Mouse (Mus musculus) 416B (cell line): ENCODE data around the gene Crhr1.

Experiments used
- DNase-seq: peaks from one replicate; pipeline ENCODE4 v3.0.0; 2011; ENCODE audit warnings: low read depth

Crhr1 gene

GRCm38 (mm10) chr11:104138976-104139375 lies 6.3 kb downstream of the Crhr1 start:
- no peak for DNase-seq

GRCm38 (mm10) chr11:104144930-104145329 lies 12.3 kb downstream of the Crhr1 start:
- no peak for DNase-seq

GRCm38 (mm10) chr11:104148787-104149186 lies 16.1 kb downstream of the Crhr1 start:
- DNase-seq = no peak

GRCm38 (mm10) chr11:104150911-104151310 lies 18.3 kb downstream of the Crhr1 start:
- no peak for DNase-seq

DNA sequence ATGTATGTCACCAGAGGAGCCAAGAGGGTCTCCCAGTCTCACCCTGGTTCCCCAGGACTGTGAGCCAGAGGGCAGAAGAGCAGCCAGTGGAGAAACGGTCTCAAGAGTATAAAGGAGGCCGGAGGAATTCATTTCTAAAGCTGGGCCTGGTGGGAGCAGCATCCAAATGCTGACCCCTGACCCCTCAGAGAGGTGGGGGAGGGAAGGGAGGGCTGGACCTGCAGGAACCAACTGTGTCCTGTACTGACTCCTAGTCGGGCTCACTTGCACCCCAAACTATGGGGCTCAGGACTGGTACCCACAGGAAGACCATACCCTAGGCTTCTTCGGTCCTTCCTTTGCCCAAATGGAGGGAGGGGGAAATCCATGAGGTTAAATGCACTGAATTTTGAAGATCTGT lies 21.7 kb downstream of the Crhr1 start:
- no peak for DNase-seq

- DNase-seq = no peak
These were observed 22.4 kb downstream of the Crhr1 start for GRCm38 (mm10) chr11:104154820-104155635.

DNA sequence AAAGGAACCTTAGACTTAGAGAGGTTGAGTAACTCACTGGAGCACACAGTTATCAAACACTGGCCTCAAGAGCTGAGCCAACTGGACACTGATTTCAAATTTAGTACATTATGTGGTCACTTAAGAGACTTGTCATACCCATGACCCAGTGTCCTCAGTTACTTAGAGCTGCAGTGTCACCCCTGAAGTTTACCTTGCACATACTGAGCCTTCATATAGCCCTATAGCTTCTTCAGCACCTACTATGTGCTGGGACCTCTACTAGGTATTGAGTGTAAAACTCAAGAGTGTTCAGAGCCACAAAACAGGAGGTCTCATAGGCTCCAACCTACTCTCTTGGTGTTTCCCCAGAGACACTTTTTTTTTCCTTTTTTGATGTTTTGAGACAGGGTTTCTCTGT lies 23.2 kb downstream of the Crhr1 start:
- DNase-seq = no peak

- no peak for DNase-seq
These were observed 23.7 kb downstream of the Crhr1 start for GRCm38 (mm10) chr11:104156391-104156790.

DNA sequence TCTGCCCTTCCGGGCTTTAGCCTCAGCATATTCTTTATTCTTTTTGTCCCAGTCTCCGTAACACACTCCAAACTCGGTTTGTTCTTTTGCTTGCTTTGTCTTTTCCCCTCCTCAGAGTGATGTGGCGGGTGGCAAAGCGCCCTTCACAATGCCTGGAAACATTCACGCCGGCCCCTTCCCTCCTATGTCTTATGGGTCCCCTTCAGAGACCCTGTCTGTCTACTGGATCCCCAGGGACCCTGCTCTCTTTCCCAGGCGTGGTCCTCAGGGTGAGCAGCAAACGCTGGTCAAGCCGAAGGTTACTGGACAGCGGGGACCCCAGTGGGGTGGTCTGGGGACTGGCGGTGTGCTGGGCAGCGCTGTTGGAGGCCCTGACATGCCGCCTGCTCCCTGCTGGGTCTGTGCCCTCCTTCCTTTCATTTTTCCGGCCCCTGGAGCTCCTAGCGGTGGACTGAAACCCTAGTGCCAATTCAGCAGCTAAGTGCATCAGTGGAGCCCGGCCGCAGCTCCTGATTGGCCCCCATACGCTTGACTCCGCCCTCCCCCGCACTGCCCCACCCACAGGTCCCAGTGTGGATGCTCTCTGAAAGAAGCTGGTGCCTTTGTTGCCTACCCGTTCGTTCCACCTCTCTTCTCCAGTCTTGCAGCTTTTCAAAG lies 25.1 kb downstream of the Crhr1 start:
- no peak for DNase-seq

DNA sequence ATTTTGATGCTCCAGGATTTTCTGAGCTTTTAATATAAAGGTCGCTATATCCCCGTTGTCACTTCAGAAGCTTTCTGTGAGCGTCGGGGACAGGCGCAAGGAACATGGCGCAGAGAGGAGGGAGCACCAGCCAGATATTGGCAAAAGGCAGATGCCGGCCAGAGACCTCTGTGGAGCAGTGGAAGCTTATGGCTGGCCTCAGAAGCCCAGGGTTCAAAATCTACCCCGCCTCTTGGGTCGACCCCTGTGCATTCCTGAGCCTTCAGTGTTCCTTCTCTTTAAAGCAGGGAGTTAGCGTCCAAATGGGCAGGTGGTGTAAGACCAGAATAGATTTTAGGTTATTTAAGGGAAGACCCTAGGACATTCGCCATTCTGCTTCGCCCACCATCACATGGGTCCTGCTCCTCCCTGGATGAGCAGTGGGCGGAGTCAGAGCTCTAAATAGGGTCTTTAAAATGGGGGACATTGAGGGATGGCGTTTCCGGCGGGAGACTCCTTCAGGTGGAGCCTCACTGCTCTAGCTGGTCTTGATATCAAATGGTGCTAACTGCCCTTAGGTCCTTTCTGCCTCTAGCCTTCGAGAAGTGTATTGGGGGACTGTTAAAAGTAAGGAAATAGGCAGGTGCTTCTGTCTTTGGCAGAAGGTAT lies 25.7 kb downstream of the Crhr1 start:
- DNase-seq = no peak

GRCm38 (mm10) chr11:104159769-104160272 lies 27.2 kb downstream of the Crhr1 start:
- no peak for DNase-seq

- DNase-seq = no peak
These were observed 28.5 kb downstream of the Crhr1 start for GRCm38 (mm10) chr11:104161153-104161552.

DNA sequence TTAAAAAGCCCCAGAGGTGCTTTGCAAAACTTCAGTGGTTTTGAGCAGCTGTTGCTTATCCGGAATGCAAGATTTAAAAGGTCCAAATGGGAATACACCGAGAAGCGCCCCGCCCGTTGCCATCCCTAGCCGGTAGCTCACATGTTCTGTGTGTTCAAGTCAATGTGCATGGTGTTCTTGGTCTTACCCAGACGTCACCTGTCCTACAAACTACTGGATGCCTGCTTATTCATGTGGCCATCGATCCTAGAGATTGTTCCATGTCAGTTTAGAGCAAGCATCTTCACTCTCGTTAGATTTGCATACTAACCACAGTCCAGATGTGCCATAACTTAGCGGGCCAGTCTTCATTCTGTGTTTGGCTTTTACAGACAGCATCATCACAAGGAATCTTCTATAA lies 31.6 kb downstream of the Crhr1 start:
- no peak for DNase-seq

GRCm38 (mm10) chr11:104171281-104171781 lies 38.7 kb downstream of the Crhr1 start:
- DNase-seq = peak; percentile 36

GRCm38 (mm10) chr11:104178893-104179292 lies 46.2 kb downstream of the Crhr1 start:
- peak; percentile 7 for DNase-seq

- no peak for DNase-seq
These were observed 47.1 kb downstream of the Crhr1 start for GRCm38 (mm10) chr11:104179804-104180203.

GRCm38 (mm10) chr11:104182141-104182540 lies 49.5 kb downstream of the Crhr1 start:
- DNase-seq = peak; percentile 53

GRCm38 (mm10) chr11:104186135-104186836 lies 53.6 kb downstream of the Crhr1 start, which contains the start of gene Sppl2c:
TSS of gene Sppl2c (plus strand) at chr11:104186327.
- DNase-seq = peak; percentile 44

DNA sequence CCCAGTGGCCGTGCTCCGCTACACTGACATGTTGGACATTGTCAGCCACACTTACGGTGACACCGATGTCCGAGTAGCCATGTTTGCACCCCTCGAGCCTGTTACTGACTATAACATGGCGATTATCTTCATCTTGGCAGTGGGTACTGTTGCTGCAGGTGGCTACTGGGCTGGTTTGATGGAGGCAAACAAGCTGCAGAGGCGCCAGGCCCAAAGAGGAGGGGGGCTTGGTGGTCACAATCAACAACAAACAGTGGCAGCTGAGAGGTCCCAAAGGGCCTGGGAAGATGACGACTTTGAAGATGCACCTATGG lies 54.1 kb downstream of the Crhr1 start:
- no peak for DNase-seq

- DNase-seq = no peak
These were observed 55.1 kb downstream of the Crhr1 start for GRCm38 (mm10) chr11:104187766-104188165.

DNA sequence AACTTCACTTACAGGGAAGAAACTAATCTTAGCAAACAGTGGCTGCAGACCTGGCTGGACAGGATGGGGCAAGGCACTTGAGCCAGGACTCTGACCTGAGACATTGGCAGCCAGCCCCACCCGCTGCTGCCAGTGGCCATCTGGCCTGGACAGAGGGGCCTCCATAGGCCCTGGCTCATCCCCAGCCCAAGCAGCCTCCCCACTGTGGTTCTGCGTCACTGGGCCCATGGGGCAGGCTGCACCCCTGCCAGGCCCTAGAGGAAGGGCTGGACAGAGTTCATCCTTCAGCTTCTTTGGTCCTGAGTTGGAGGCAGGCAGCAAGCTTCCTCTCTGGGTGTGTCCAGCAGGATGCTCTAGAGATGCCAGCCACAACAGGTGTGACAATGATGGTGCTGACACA lies 57.4 kb downstream of the Crhr1 start:
- no peak for DNase-seq

- no peak for DNase-seq
These were observed 62.7 kb downstream of the Crhr1 start for GRCm38 (mm10) chr11:104195382-104195781.
